Mouse (Mus musculus) forebrain, embryonic 11.5 days (tissue): ENCODE data around the gene Acot12. TPM values are rescaled to one million over a fixed set of nuclear protein-coding genes. Genes with fewer than 3 reads are reported as not detected.

ENCODE experiments used
- ATAC-seq: fragments of 200-750 bp; cut with Nextera tagmentation; replicated peaks from 2 replicates; pipeline ENCODE4 v1.8.0; 2017; ENCODE audit warnings: moderate TSS enrichment; ENCODE audit not compliant: low FRiP score
- DNase-seq: peaks from one replicate; pipeline ENCODE4 v3.0.0-alpha.2; 2017; ENCODE audit warnings: low spot score
- H3K27ac ChIP-seq: fragments of 300-500 bp; sonication (generic); 2 replicates; pipeline ENCODE4 v1.5.1; 2014; ENCODE audit warnings: low read depth, low read length
- H3K27me3 ChIP-seq: fragments of 300-500 bp; sonication (generic); 2 replicates; pipeline ENCODE4 v1.6.1; 2014; ENCODE audit warnings: mild to moderate bottlenecking, low read length, mixed read lengths; ENCODE audit not compliant: control insufficient read depth, insufficient read depth
- H3K36me3 ChIP-seq: fragments of 300-500 bp; sonication (generic); 2 replicates; pipeline ENCODE4 v1.6.1; 2014; ENCODE audit warnings: mild to moderate bottlenecking, low read length, moderate library complexity, mixed read lengths; ENCODE audit not compliant: control insufficient read depth, insufficient read depth
- H3K4me1 ChIP-seq: fragments of 300-500 bp; sonication (generic); replicated peaks from 2 replicates; pipeline ENCODE4 v1.6.1; 2014; ENCODE audit warnings: low read length, mixed read lengths; ENCODE audit not compliant: control insufficient read depth, insufficient read depth
- H3K4me2 ChIP-seq: fragments of 300-500 bp; sonication (generic); 2 replicates; pipeline ENCODE4 v1.6.1; 2014; ENCODE audit warnings: low read depth, mild to moderate bottlenecking, low read length, moderate library complexity, mixed read lengths; ENCODE audit not compliant: severe bottlenecking
- H3K4me3 ChIP-seq: fragments of 300-500 bp; sonication (generic); 2 replicates; pipeline ENCODE4 v1.5.1; 2014; ENCODE audit warnings: low read depth, low read length
- H3K9ac ChIP-seq: fragments of 300-500 bp; sonication (generic); 2 replicates; pipeline ENCODE4 v1.6.1; 2014; ENCODE audit warnings: low read length
- H3K9me3 ChIP-seq: fragments of 300-500 bp; sonication (generic); 2 replicates; pipeline ENCODE4 v1.6.1; 2016; ENCODE audit warnings: low read length, mixed read lengths; ENCODE audit not compliant: control insufficient read depth
- WGBS: fragments of 180-500 bp; shearing (Covaris S2); extraction: QIAGEN DNeasy Blood & Tissue Kit; methylation state at CpG from one replicate; pipeline ENCODE4 v1.1.7; 2014; 5-methylcytosine and 5-hydroxymethylcytosine counted together
- polyA plus RNA-seq: library from polyadenylated mRNA; unstranded; fragments of >200 nt; fragmentation: Nextera tagmentation; extraction: Ambion mirVana; gene quantifications from 2 replicates; pipeline ENCODE4 v1.2.1, GENCODE M21; 2014

Acot12 gene
- polyA plus RNA-seq, 1 experiment from 2014 or later = not detected

DNA sequence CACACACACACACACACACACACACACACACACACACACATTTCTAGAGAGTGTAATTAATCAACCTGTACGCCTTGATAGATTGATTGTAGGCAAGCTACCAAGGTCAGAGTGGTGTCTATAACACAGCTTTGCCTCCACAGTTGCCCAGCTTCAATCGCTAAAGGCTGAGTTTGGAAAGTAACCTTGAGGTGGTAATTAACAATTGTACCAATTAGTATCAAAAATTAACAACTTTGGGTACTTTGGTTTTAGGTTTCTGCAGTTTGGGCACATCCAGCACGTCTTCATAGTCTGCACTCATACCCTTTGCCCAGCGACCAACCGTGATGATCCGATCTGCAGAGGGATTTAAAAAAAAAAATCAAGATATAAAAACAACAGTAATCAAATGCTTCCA is 55.6 kb downstream of the Acot12 start:
- ATAC-seq = no peak
- Histone ChIP-seq H3K27me3 (no peaks in the 10 kb centered on the region), H3K27ac (no peak overlapping the region), H3K36me3 (no peaks in the 10 kb centered on the region; the same call in 1 of the 2 replicates), H3K4me1 (no peaks in the 10 kb centered on the region), H3K9ac (no peak overlapping the region), H3K9me3 (no peaks in the 10 kb centered on the region), H3K4me2 (no peak overlapping the region), H3K4me3 (no peak overlapping the region)
- no peak for DNase-seq
- WGBS = 93% methylated on average over 6 of the region's 6 CpGs

DNA sequence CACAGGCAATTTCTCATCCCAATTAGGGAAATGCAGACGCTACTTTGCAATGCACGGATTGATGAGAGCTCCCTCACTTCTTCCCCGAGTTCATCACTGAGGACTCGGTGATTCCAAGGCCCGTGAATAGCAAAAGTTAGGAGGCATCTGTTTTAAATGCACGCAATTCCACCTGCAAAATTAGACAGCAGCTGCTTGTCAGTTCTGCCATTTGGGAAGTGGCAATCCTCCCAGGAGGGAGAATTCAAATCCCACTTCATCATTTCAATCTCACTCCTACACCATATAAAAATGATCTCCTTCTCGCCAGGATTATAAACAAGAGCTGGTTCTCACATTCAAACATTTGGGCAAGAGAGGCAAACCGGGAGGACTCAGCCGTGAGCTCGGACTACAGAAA is 56.1 kb downstream of the Acot12 start:
- no peak for DNase-seq
- ATAC-seq = no peak
- H3K4me3 ChIP-seq = no peak overlapping the region
- H3K9ac ChIP-seq = no peak overlapping the region
- H3K9me3 ChIP-seq = no peaks in the 10 kb centered on the region
- H3K4me2 ChIP-seq = no peak overlapping the region
- no peak overlapping the region for H3K27ac ChIP-seq
- 95% methylated on average over 10 of the region's 10 CpGs for WGBS
- H3K27me3 ChIP-seq = no peaks in the 10 kb centered on the region
- no peaks in the 10 kb centered on the region; the same call in 1 of the 2 replicates for H3K36me3 ChIP-seq
- H3K4me1 ChIP-seq = no peaks in the 10 kb centered on the region

DNA sequence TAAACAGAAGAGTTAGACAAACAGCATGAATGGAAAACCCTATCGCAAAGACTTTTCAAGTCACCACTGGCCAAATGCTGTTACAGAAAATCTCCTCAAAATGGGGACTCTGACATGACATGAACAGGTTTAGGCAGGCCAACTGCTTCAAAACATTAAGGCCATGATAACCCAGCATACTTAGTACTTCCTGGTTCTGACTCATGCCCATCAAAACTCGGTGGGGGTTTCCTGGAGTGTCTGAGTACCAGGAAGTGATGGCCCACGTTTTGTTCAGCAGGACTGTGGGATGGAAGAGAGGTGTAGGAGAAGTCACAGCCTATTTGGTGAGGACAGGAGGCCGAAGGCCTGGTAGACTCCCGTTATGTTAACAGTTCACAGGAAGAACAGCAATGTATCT is 60.4 kb downstream of the Acot12 start:
- no peaks in the 10 kb centered on the region for H3K9me3 ChIP-seq
- no peak for DNase-seq
- H3K4me2 ChIP-seq = no peak overlapping the region
- no peak for ATAC-seq
- H3K4me1 ChIP-seq = no peaks in the 10 kb centered on the region
- no peak overlapping the region for H3K4me3 ChIP-seq
- H3K36me3 ChIP-seq = peaks cover 2% of the 10 kb centered on the region; the same call in 1 of the 2 replicates
- no peak overlapping the region for H3K27ac ChIP-seq
- no peaks in the 10 kb centered on the region for H3K27me3 ChIP-seq
- WGBS = 90% methylated on average over 5 of the region's 5 CpGs
- no peak overlapping the region for H3K9ac ChIP-seq

DNA sequence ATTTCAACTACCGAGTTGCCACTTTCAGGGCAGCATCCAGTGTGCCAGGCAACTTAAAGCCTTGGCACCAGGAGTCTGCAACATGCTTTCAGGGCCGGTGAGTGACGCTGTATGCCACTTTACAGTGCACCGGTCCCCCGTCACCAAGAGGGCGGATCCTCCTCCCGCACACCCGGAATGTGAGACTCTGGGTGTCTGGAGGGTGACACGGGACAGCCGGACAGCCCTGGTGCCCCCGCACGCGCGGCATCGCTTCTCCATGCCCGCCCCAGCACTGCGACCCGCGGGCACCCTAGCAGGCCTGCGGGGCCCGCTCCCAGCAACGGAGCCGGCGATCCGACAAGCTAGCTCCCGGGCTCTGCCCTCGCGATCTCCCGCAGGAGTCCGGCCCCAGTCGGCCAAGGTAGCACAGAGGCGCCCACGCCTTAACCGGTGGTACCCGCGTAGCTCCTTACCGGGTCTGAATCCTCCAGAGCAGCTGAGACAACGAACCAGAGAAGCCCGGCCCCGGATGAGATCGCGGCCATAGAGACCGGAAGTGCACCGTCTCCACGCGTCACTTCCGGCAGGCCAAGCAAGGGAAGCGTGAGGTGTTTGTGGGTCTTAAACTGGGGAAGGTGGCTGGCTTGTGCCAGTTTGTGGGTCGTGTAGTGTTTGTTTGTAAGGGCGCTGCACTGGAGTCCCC is 66.0 kb downstream of the Acot12 start, which contains the start of gene Zcchc9:
Gene Zcchc9, minus strand, starts transcription at position 551 of the 685 bp plus-strand sequence.
- peak; percentile 99 for ATAC-seq
- peak within 1 kb of the TSS; percentile 96 for H3K9ac ChIP-seq

DNA sequence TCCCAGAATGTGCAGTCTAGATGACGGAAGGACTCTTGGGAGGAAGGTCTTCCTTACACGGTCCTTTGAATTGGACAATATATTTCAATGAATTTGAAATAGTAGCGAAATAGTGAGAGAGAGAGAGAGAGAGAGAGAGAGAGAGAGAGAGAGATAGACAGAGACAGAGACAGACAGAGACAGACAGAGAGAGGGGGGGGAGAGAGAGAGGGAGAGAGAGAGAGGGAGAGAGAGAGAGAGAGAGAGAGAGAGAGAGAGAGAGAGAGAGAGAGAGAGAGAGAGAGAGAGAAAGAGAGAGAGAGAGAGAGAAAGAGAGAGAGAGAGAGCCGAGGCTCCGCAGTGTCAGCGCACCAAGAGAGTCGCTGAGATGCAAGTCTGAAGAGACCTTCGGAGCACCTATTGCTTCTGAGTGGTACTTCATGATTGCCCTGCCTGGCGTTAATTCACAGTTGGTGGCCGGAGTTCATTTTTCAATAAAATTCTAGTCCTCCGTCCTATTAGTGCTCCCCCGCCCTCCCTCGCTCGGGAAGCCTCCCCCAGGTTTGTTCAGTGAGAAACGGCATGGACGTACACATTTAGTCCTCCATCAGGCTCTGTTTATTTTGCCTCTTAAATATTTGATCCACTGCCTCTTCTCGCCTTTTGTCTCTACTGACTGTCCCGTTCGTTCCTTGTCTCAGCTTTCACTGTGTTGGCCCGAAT is 66.7 kb downstream of the Acot12 start:
- peak overlapping the region; percentile 94 for H3K4me3 ChIP-seq
- H3K4me1 ChIP-seq = no peaks in the 10 kb centered on the region
- no peaks in the 10 kb centered on the region for H3K9me3 ChIP-seq
- no peaks in the 10 kb centered on the region for H3K27me3 ChIP-seq
- 44% methylated on average over 20 of the region's 20 CpGs for WGBS
- H3K4me2 ChIP-seq = peak overlapping the region; percentile 66
- ATAC-seq (no peak; the same call in 1 of the 2 replicates), DNase-seq (no peak)
- peak overlapping the region; percentile 79 for H3K27ac ChIP-seq
- peak overlapping the region; percentile 96 for H3K9ac ChIP-seq
- peaks cover 2% of the 10 kb centered on the region; the same call in 1 of the 2 replicates for H3K36me3 ChIP-seq

More for the DNA sequence above, 66.0 kb downstream of the Acot12 start, which contains the start of gene Zcchc9:
- H3K4me2 ChIP-seq = peak within 1 kb of the TSS; percentile 66
- DNase-seq = peak; percentile 92
- H3K4me1 ChIP-seq = no peaks in the 10 kb centered on the region
- H3K27me3 ChIP-seq = no peaks in the 10 kb centered on the region
- peak within 1 kb of the TSS; percentile 79 for H3K27ac ChIP-seq
- H3K9me3 ChIP-seq = no peaks in the 10 kb centered on the region
- H3K36me3 ChIP-seq = peaks cover 2% of the 10 kb centered on the region; the same call in 1 of the 2 replicates
- peak within 1 kb of the TSS; percentile 94 for H3K4me3 ChIP-seq
- under 1% methylated on average over 50 of the region's 50 CpGs for WGBS

GRCm38 (mm10) chr13:91809476-91809875 is 68.2 kb downstream of the Acot12 start:
- peaks cover 2% of the 10 kb centered on the region; the same call in 1 of the 2 replicates for H3K36me3 ChIP-seq
- no peaks in the 10 kb centered on the region for H3K27me3 ChIP-seq
- H3K27ac ChIP-seq = no peak overlapping the region
- H3K4me2 ChIP-seq = no peak overlapping the region
- ATAC-seq = no peak
- no peak overlapping the region for H3K9ac ChIP-seq
- no peaks in the 10 kb centered on the region for H3K4me1 ChIP-seq
- H3K9me3 ChIP-seq = no peaks in the 10 kb centered on the region
- 35% methylated on average over 2 of the region's 2 CpGs for WGBS
- H3K4me3 ChIP-seq = no peak overlapping the region
- DNase-seq = no peak

- no peaks in the 10 kb centered on the region for H3K4me1 ChIP-seq
- DNase-seq = no peak
- H3K9me3 ChIP-seq = no peaks in the 10 kb centered on the region
- H3K4me2 ChIP-seq = no peak overlapping the region
- H3K27me3 ChIP-seq = no peaks in the 10 kb centered on the region
- WGBS = 90% methylated on average over 5 of the region's 5 CpGs
- H3K27ac ChIP-seq = no peak overlapping the region
- no peak for ATAC-seq
- H3K9ac ChIP-seq = no peak overlapping the region
- H3K36me3 ChIP-seq = no peaks in the 10 kb centered on the region
- H3K4me3 ChIP-seq = no peak overlapping the region
Observed at GRCm38 (mm10) chr13:91814670-91815069, 73.4 kb downstream of the Acot12 start.

- ATAC-seq = no peak
- H3K4me2 ChIP-seq = no peak overlapping the region
- no peak overlapping the region for H3K9ac ChIP-seq
- H3K4me3 ChIP-seq = no peak overlapping the region
- 67% methylated on average over 6 of the region's 6 CpGs for WGBS
- no peaks in the 10 kb centered on the region for H3K36me3 ChIP-seq
- no peaks in the 10 kb centered on the region for H3K4me1 ChIP-seq
- H3K27me3 ChIP-seq = no peaks in the 10 kb centered on the region
- no peak overlapping the region for H3K27ac ChIP-seq
- no peaks in the 10 kb centered on the region for H3K9me3 ChIP-seq
- DNase-seq = no peak
Observed at GRCm38 (mm10) chr13:91823735-91824134, 82.4 kb downstream of the Acot12 start.
